Mouse (Mus musculus) cortical plate, adult 2 months (tissue): ENCODE measurements around the gene Ftl1. TPM values are rescaled to one million over a fixed set of nuclear protein-coding genes. Genes with fewer than 3 reads are reported as not detected.

Experiments used
- H3K27ac ChIP-seq: fragments of 200-500 bp; 2 replicates; pipeline ENCODE4 v1.5.1; 2012; ENCODE audit warnings: low read length, control low read depth, inconsistent platforms; ENCODE audit not compliant: insufficient read depth
- H3K4me1 ChIP-seq: fragments of 200-500 bp; 2 replicates; pipeline ENCODE4 v1.6.1; 2011; ENCODE audit warnings: low read length; ENCODE audit not compliant: control insufficient read depth, insufficient read depth
- H3K4me3 ChIP-seq: fragments of 200-500 bp; 2 replicates; pipeline ENCODE4 v1.5.1; 2011; ENCODE audit warnings: mild to moderate bottlenecking, low read length, control low read depth; ENCODE audit not compliant: insufficient read depth
- CTCF ChIP-seq: fragments of 200-500 bp; IDR thresholded peaks from 2 replicates; pipeline ENCODE4 v1.5.1; 2011; ENCODE audit warnings: mild to moderate bottlenecking, control low read depth, low read length; ENCODE audit not compliant: insufficient read depth; ENCODE audit errors: extremely low read depth
- POLR2A ChIP-seq: fragments of 200-500 bp; IDR thresholded peaks from 2 replicates; pipeline ENCODE4 v1.6.1; 2011; ENCODE audit warnings: mild to moderate bottlenecking, low read length, control low read depth; ENCODE audit not compliant: insufficient read depth; ENCODE audit errors: extremely low read depth
- polyA plus RNA-seq: library from polyadenylated mRNA; depleted of rRNA; stranded (reverse); fragments of >200 nt; gene quantifications from 2 replicates; pipeline ENCODE4 v1.2.3, GENCODE M21; 2012

Gene Ftl1
- polyA plus RNA-seq, 1 experiment, result 637 TPM

- Histone ChIP-seq H3K4me1 (peaks cover 2% of the 10 kb centered on the region), H3K4me3 (no peak overlapping the region), H3K27ac (no peak overlapping the region)
- no peak for TF ChIP-seq CTCF
- no peak for TF ChIP-seq POLR2A
Measured at GRCm38 (mm10) chr7:45437046-45437445, 22.6 kb downstream of the Ftl1 start.

- H3K27ac ChIP-seq, result no peak overlapping the region
- TF ChIP-seq POLR2A, result no peak
- no peak for TF ChIP-seq CTCF
Measured at GRCm38 (mm10) chr7:45436444-45436843, 23.2 kb downstream of the Ftl1 start.

GRCm38 (mm10) chr7:45435038-45435437, 24.6 kb downstream of the Ftl1 start:
- Histone ChIP-seq H3K4me3 (peak overlapping the region; percentile 81), H3K27ac (no peak overlapping the region), H3K4me1 (peaks cover 2% of the 10 kb centered on the region)
- no peak for TF ChIP-seq CTCF
- TF ChIP-seq POLR2A, result no peak

More at GRCm38 (mm10) chr7:45436444-45436843, 23.2 kb downstream of the Ftl1 start:
- Histone ChIP-seq H3K4me3 (no peak overlapping the region), H3K4me1 (peaks cover 2% of the 10 kb centered on the region)

GRCm38 (mm10) chr7:45434203-45435015, 25.3 kb downstream of the Ftl1 start, which contains the start of gene Gys1:
Gene Gys1 (plus strand): TSS chr7:45434844.
- TF ChIP-seq CTCF, result peak; percentile 74
- peak; percentile 51; the same call in 1 of the 2 replicates for TF ChIP-seq POLR2A
- Histone ChIP-seq H3K4me1 (peaks cover 2% of the 10 kb centered on the region), H3K4me3 (peak within 1 kb of the TSS; percentile 81), H3K27ac (no peak within 1 kb of the TSS)

- Histone ChIP-seq H3K4me1 (peaks cover 2% of the 10 kb centered on the region), H3K4me3 (peak overlapping the region; percentile 81), H3K27ac (no peak overlapping the region)
- TF ChIP-seq CTCF, result no peak
- no peak for TF ChIP-seq POLR2A
Measured at GRCm38 (mm10) chr7:45433835-45434202, 25.9 kb downstream of the Ftl1 start.

- H3K4me3 ChIP-seq, result no peak overlapping the region
- H3K27ac ChIP-seq, result no peak overlapping the region
- H3K4me1 ChIP-seq, result no peaks in the 10 kb centered on the region
- TF ChIP-seq POLR2A, result no peak
- no peak for TF ChIP-seq CTCF
Measured at GRCm38 (mm10) chr7:45426556-45426955, 33.1 kb downstream of the Ftl1 start.

- no peak overlapping the region for H3K27ac ChIP-seq
- TF ChIP-seq POLR2A, result no peak
- TF ChIP-seq CTCF, result no peak
- H3K4me1 ChIP-seq, result no peaks in the 10 kb centered on the region
- no peak overlapping the region for H3K4me3 ChIP-seq
Measured at GRCm38 (mm10) chr7:45421194-45421593, 38.5 kb downstream of the Ftl1 start.

- Histone ChIP-seq H3K4me3 (no peak within 1 kb of the TSS), H3K27ac (no peak within 1 kb of the TSS), H3K4me1 (no peaks in the 10 kb centered on the region)
- TF ChIP-seq CTCF (no peak), POLR2A (no peak)
Measured at GRCm38 (mm10) chr7:45420615-45420919, 39.1 kb downstream of the Ftl1 start, which contains the start of gene Lhb. Gene Lhb (plus strand): TSS chr7:45420820.

- no peak for TF ChIP-seq CTCF
- no peak for TF ChIP-seq POLR2A
Measured at GRCm38 (mm10) chr7:45419859-45420614, 39.6 kb downstream of the Ftl1 start.

More at GRCm38 (mm10) chr7:45419859-45420614, 39.6 kb downstream of the Ftl1 start:
- Histone ChIP-seq H3K4me3 (no peak overlapping the region), H3K4me1 (no peaks in the 10 kb centered on the region), H3K27ac (no peak overlapping the region)
